Mouse (Mus musculus): Measurements from ENCODE around the gene Cct4. TPM values are rescaled to one million over a fixed set of nuclear protein-coding genes. Genes with fewer than 3 reads are reported as not detected.

Gene Cct4
- polyA plus RNA-seq, 1 experiment from 2014 or later: 288 TPM

DNA sequence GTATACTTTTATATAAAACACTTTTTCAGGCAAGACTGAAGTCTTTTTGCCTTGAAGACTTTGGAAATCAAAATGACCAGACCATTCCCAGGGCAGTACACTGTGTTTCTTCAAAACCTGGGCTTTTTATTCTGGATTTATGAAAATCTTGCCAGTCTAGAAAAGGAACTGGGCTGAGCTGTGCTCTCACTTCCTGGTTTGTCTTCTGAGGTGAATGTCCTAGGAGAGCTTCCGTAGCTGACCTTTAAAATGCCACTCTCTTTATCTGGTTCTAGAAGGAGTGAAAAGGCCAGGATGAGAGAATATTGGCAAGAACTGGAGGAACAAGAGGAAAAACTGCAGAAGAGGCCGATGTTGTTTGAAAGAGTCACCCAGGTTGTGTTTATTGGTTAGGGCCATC, 32.8 kb downstream of the Cct4 start:
- no peak for ATAC-seq (ENCODE audit: insufficient number of reproducible peaks, insufficient read depth, low FRiP score, low read depth)
- 92% methylated on average over 2 of the region's 2 CpGs for WGBS
- no peak overlapping the region for H3K4me2 ChIP-seq (replicated peaks; ENCODE audit: low read depth, low read length)
- no peaks in the 10 kb centered on the region for H3K4me1 ChIP-seq (ENCODE audit: control insufficient read depth, insufficient read depth, low read length)
- H3K9me3 ChIP-seq (ENCODE audit: control insufficient read depth, low read depth, low read length): no peaks in the 10 kb centered on the region
- no peak overlapping the region for H3K9ac ChIP-seq (replicated peaks; ENCODE audit: low read depth, low read length)
- no peak overlapping the region for H3K27ac ChIP-seq (ENCODE audit: low read length)
- H3K4me3 ChIP-seq (ENCODE audit: low read depth, low read length): no peak overlapping the region
- H3K36me3 ChIP-seq (ENCODE audit: control insufficient read depth, insufficient read depth, low read length): no peaks in the 10 kb centered on the region
- no peaks in the 10 kb centered on the region for H3K27me3 ChIP-seq (ENCODE audit: control insufficient read depth, insufficient read depth, low read length)

GRCm38 (mm10) chr11:23024169-23024568, 33.9 kb downstream of the Cct4 start:
- Histone ChIP-seq H3K4me2 (replicated peaks; ENCODE audit: low read depth, low read length) (no peak overlapping the region), H3K9me3 (ENCODE audit: control insufficient read depth, low read depth, low read length) (no peaks in the 10 kb centered on the region), H3K36me3 (ENCODE audit: control insufficient read depth, insufficient read depth, low read length) (no peaks in the 10 kb centered on the region), H3K27ac (ENCODE audit: low read length) (no peak overlapping the region), H3K27me3 (ENCODE audit: control insufficient read depth, insufficient read depth, low read length) (no peaks in the 10 kb centered on the region), H3K9ac (replicated peaks; ENCODE audit: low read depth, low read length) (no peak overlapping the region), H3K4me3 (ENCODE audit: low read depth, low read length) (no peak overlapping the region), H3K4me1 (ENCODE audit: control insufficient read depth, insufficient read depth, low read length) (no peaks in the 10 kb centered on the region)
- ATAC-seq (ENCODE audit: insufficient number of reproducible peaks, insufficient read depth, low FRiP score, low read depth): no peak
- WGBS: 74% methylated on average over 3 of the region's 3 CpGs

GRCm38 (mm10) chr11:23028957-23029356, 38.6 kb downstream of the Cct4 start:
- 46% methylated on average over 3 of the region's 3 CpGs for WGBS
- Histone ChIP-seq H3K27ac (ENCODE audit: low read length) (no peak overlapping the region), H3K9ac (replicated peaks; ENCODE audit: low read depth, low read length) (no peak overlapping the region), H3K36me3 (ENCODE audit: control insufficient read depth, insufficient read depth, low read length) (no peaks in the 10 kb centered on the region), H3K27me3 (ENCODE audit: control insufficient read depth, insufficient read depth, low read length) (no peaks in the 10 kb centered on the region), H3K4me1 (ENCODE audit: control insufficient read depth, insufficient read depth, low read length) (no peaks in the 10 kb centered on the region), H3K4me2 (replicated peaks; ENCODE audit: low read depth, low read length) (no peak overlapping the region), H3K4me3 (ENCODE audit: low read depth, low read length) (no peak overlapping the region), H3K9me3 (ENCODE audit: control insufficient read depth, low read depth, low read length) (no peaks in the 10 kb centered on the region)
- no peak for ATAC-seq (ENCODE audit: insufficient number of reproducible peaks, insufficient read depth, low FRiP score, low read depth)

GRCm38 (mm10) chr11:23029399-23029798, 39.1 kb downstream of the Cct4 start:
- no peak for ATAC-seq (ENCODE audit: insufficient number of reproducible peaks, insufficient read depth, low FRiP score, low read depth)
- WGBS: 70% methylated on average over 6 of the region's 6 CpGs
- Histone ChIP-seq H3K4me1 (ENCODE audit: control insufficient read depth, insufficient read depth, low read length) (no peaks in the 10 kb centered on the region), H3K27me3 (ENCODE audit: control insufficient read depth, insufficient read depth, low read length) (no peaks in the 10 kb centered on the region), H3K36me3 (ENCODE audit: control insufficient read depth, insufficient read depth, low read length) (no peaks in the 10 kb centered on the region), H3K27ac (ENCODE audit: low read length) (no peak overlapping the region), H3K9me3 (ENCODE audit: control insufficient read depth, low read depth, low read length) (no peaks in the 10 kb centered on the region), H3K4me3 (ENCODE audit: low read depth, low read length) (no peak overlapping the region), H3K4me2 (replicated peaks; ENCODE audit: low read depth, low read length) (no peak overlapping the region), H3K9ac (replicated peaks; ENCODE audit: low read depth, low read length) (no peak overlapping the region)

- Histone ChIP-seq H3K36me3 (ENCODE audit: control insufficient read depth, insufficient read depth, low read length) (no peaks in the 10 kb centered on the region), H3K9me3 (ENCODE audit: control insufficient read depth, low read depth, low read length) (no peaks in the 10 kb centered on the region), H3K4me1 (ENCODE audit: control insufficient read depth, insufficient read depth, low read length) (no peaks in the 10 kb centered on the region), H3K9ac (replicated peaks; ENCODE audit: low read depth, low read length) (no peak overlapping the region), H3K27me3 (ENCODE audit: control insufficient read depth, insufficient read depth, low read length) (no peaks in the 10 kb centered on the region), H3K27ac (ENCODE audit: low read length) (no peak overlapping the region), H3K4me3 (ENCODE audit: low read depth, low read length) (no peak overlapping the region), H3K4me2 (replicated peaks; ENCODE audit: low read depth, low read length) (no peak overlapping the region)
- 62% methylated on average over 5 of the region's 5 CpGs for WGBS
- ATAC-seq (ENCODE audit: insufficient number of reproducible peaks, insufficient read depth, low FRiP score, low read depth): no peak
Measured at GRCm38 (mm10) chr11:23047252-23047651, 56.9 kb downstream of the Cct4 start.

GRCm38 (mm10) chr11:23047663-23048582, 57.6 kb downstream of the Cct4 start:
- Histone ChIP-seq H3K4me1 (ENCODE audit: control insufficient read depth, insufficient read depth, low read length) (no peaks in the 10 kb centered on the region), H3K27me3 (ENCODE audit: control insufficient read depth, insufficient read depth, low read length) (no peaks in the 10 kb centered on the region), H3K27ac (ENCODE audit: low read length) (no peak overlapping the region), H3K4me2 (replicated peaks; ENCODE audit: low read depth, low read length) (0 out of 2 replicates have a peak overlapping the region, but pooled peaks have one; percentile 22), H3K9me3 (ENCODE audit: control insufficient read depth, low read depth, low read length) (no peaks in the 10 kb centered on the region), H3K36me3 (ENCODE audit: control insufficient read depth, insufficient read depth, low read length) (no peaks in the 10 kb centered on the region), H3K4me3 (ENCODE audit: low read depth, low read length) (0 out of 2 replicates have a peak overlapping the region, but pooled peaks have one; percentile 3), H3K9ac (replicated peaks; ENCODE audit: low read depth, low read length) (no peak overlapping the region)
- WGBS: 24% methylated on average over 20 of the region's 20 CpGs
- ATAC-seq (ENCODE audit: insufficient number of reproducible peaks, insufficient read depth, low FRiP score, low read depth): peak; percentile 28; the same call in 1 of the 2 replicates

DNA sequence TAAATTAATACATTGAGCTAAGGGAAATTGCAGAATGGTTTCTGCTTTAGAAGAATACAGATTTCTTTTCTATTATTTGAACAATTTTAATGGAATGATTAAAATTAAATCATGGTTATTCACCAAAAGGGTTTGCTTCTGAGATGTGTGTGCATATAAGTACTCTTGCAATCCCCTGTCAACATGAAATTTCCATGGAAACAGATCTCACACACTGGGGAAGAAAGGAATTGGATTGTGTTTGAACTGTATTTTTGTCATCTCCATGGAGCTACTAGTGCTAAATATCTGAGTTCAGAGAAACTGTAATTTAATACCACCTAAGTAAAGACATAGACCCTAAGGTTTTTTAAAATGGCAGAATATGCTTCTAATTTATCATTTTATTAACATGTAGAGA, 59.3 kb downstream of the Cct4 start:
- ATAC-seq (ENCODE audit: insufficient number of reproducible peaks, insufficient read depth, low FRiP score, low read depth): no peak
- Histone ChIP-seq H3K27me3 (ENCODE audit: control insufficient read depth, insufficient read depth, low read length) (no peaks in the 10 kb centered on the region), H3K9ac (replicated peaks; ENCODE audit: low read depth, low read length) (no peak overlapping the region), H3K4me1 (ENCODE audit: control insufficient read depth, insufficient read depth, low read length) (no peaks in the 10 kb centered on the region), H3K4me3 (ENCODE audit: low read depth, low read length) (no peak overlapping the region), H3K36me3 (ENCODE audit: control insufficient read depth, insufficient read depth, low read length) (no peaks in the 10 kb centered on the region), H3K4me2 (replicated peaks; ENCODE audit: low read depth, low read length) (no peak overlapping the region), H3K9me3 (ENCODE audit: control insufficient read depth, low read depth, low read length) (no peaks in the 10 kb centered on the region), H3K27ac (ENCODE audit: low read length) (no peak overlapping the region)

GRCm38 (mm10) chr11:23052353-23052752, 62.0 kb downstream of the Cct4 start:
- no peak overlapping the region for H3K4me2 ChIP-seq (replicated peaks; ENCODE audit: low read depth, low read length)
- H3K9me3 ChIP-seq (ENCODE audit: control insufficient read depth, low read depth, low read length): no peaks in the 10 kb centered on the region
- ATAC-seq (ENCODE audit: insufficient number of reproducible peaks, insufficient read depth, low FRiP score, low read depth): no peak
- 56% methylated on average over 4 of the region's 4 CpGs for WGBS
- no peaks in the 10 kb centered on the region for H3K4me1 ChIP-seq (ENCODE audit: control insufficient read depth, insufficient read depth, low read length)
- no peak overlapping the region for H3K27ac ChIP-seq (ENCODE audit: low read length)
- H3K9ac ChIP-seq (replicated peaks; ENCODE audit: low read depth, low read length): no peak overlapping the region
- no peak overlapping the region for H3K4me3 ChIP-seq (ENCODE audit: low read depth, low read length)
- H3K27me3 ChIP-seq (ENCODE audit: control insufficient read depth, insufficient read depth, low read length): no peaks in the 10 kb centered on the region
- H3K36me3 ChIP-seq (ENCODE audit: control insufficient read depth, insufficient read depth, low read length): no peaks in the 10 kb centered on the region
